ENCODE assay signal across 23 mouse cellular contexts in genomic region chr1:119505951-119506350, GRCm38 (mm10).
"Had no signal": no experiment of that assay in that cellular context is flagged by ENCODE, and none has a peak within 500 bp of the region (broad histone marks: within the 10 kb centered on the region; RNA-seq: fewer than 3 reads in every experiment).

No protein-coding gene starts in this region.

- DNase-seq: forebrain, postnatal 0 days; gastrocnemius, postnatal 14 days; gastrocnemius, postnatal 36 days; heart, adult 18-20 months; heart, postnatal 14 days; heart, postnatal 36 days; kidney, adult 11 months; kidney, adult 2 months; kidney, adult 9 months; kidney, postnatal 14 days; kidney, postnatal 36 days; layer of hippocampus, adult 9-11 months; layer of hippocampus, postnatal 36 days; left cerebral cortex, postnatal 4 days had no signal

- H3K27ac ChIP-seq: hindbrain, embryonic 13.5 days; hindbrain, embryonic 15.5 days; hindbrain, postnatal 0 days; limb, embryonic 13.5 days; limb, embryonic 15.5 days had no signal

- H3K4me3 ChIP-seq: heart, embryonic 10.5 days; heart, embryonic 12.5 days; hindbrain, embryonic 13.5 days; kidney, embryonic 15.5 days; limb, embryonic 13.5 days; limb, embryonic 15.5 days had no signal

- H3K9me3 ChIP-seq: heart, embryonic 10.5 days; heart, embryonic 12.5 days; hindbrain, embryonic 13.5 days; hindbrain, embryonic 15.5 days; kidney, embryonic 15.5 days; limb, embryonic 13.5 days; limb, embryonic 15.5 days had no signal

- H3K9ac ChIP-seq: heart, embryonic 12.5 days; hindbrain, embryonic 13.5 days; hindbrain, embryonic 15.5 days; limb, embryonic 13.5 days; limb, embryonic 15.5 days had no signal

- ATAC-seq: forebrain, postnatal 0 days; hindbrain, postnatal 0 days; intestine, embryonic 16.5 days had no signal

- H3K36me3 ChIP-seq: hindbrain, embryonic 13.5 days; hindbrain, embryonic 15.5 days; limb, embryonic 15.5 days had no signal

- H3K27me3 ChIP-seq: heart, embryonic 12.5 days; kidney, embryonic 15.5 days; limb, embryonic 13.5 days; limb, embryonic 15.5 days had no signal

- H3K4me2 ChIP-seq: limb, embryonic 13.5 days; limb, embryonic 15.5 days had no signal
